Comparison of ENCODE assay signal across 9 mouse cellular contexts in genomic region chr5:88583271-88584031, GRCm38 (mm10). TPM values are rescaled to one million over a fixed set of nuclear protein-coding genes. Genes with fewer than 3 reads are reported as not detected.
A peak's percentile ranks its signal among the peaks of the same experiment; 100 is the strongest.
DNase-seq lines count a peak whose midpoint lies in the region; ATAC-seq lines count a peak whose summit lies in the region.
"Had no signal": no experiment of that assay in that cellular context is flagged by ENCODE, and none has a peak within 500 bp of the region (broad histone marks: within the 10 kb centered on the region; RNA-seq: fewer than 3 reads in every experiment).

No protein-coding gene starts in this region.

- peak overlapping the region; percentile 51 for H3K4me3 ChIP-seq in hindbrain, embryonic 11.5 days (ENCODE audit: low read depth, low read length)
- peak overlapping the region; percentile 48 for H3K4me3 ChIP-seq in neural tube, embryonic 11.5 days (ENCODE audit: low read depth, low read length)

- peak overlapping the region; percentile 44 for H3K4me2 ChIP-seq in hindbrain, embryonic 11.5 days (replicated peaks; ENCODE audit: low read depth, low read length)
- peak overlapping the region; percentile 45 for H3K4me2 ChIP-seq in neural tube, embryonic 11.5 days (ENCODE audit: low read depth)

- peak overlapping the region; percentile 68; the same call in 1 of the 2 replicates for H3K9ac ChIP-seq in hindbrain, embryonic 11.5 days (ENCODE audit: low read depth, low read length)
- H3K9ac ChIP-seq in neural tube, embryonic 11.5 days (ENCODE audit: low read length) = peak overlapping the region; percentile 55

- WGBS in hindbrain, embryonic 11.5 days = 43% methylated on average over 9 of the region's 9 CpGs
- 55% methylated on average over 9 of the region's 9 CpGs for WGBS in neural tube, embryonic 11.5 days

- ATAC-seq in hindbrain, embryonic 11.5 days (ENCODE audit: low FRiP score) = peak; percentile 94
- peak; percentile 93 for ATAC-seq in neural tube, embryonic 11.5 days (ENCODE audit: insufficient read depth, low FRiP score, low TSS enrichment)
- ATAC-seq: Patski had no signal

- DNase-seq in ovary, adult 18-20 months (ENCODE audit: low spot score) = peak; percentile 43
- DNase-seq in ovary, postnatal 10 days (ENCODE audit: low spot score) = no peak
- DNase-seq in fibroblast of lung, adult 2 months (ENCODE audit: low read depth) = peak; percentile 66
- DNase-seq in hindbrain, embryonic 11.5 days (ENCODE audit: low spot score) = peak; percentile 75
- peak; percentile 75 to 96 for DNase-seq in layer of hippocampus, postnatal 14 days (ENCODE audit: low spot score in 2 of 2)
- DNase-seq in neural tube, embryonic 11.5 days (ENCODE audit: low spot score) = peak; percentile 70
- DNase-seq in lung, adult 18-20 months = no peak
- DNase-seq in spleen, postnatal 36 days (ENCODE audit: low spot score in 2 of 2) = no peak

- H3K27me3 ChIP-seq in hindbrain, embryonic 11.5 days (ENCODE audit: control insufficient read depth, insufficient read depth, low read length) = no peaks in the 10 kb centered on the region
- H3K27me3 ChIP-seq in neural tube, embryonic 11.5 days (ENCODE audit: control insufficient read depth, insufficient read depth, low read length) = no peaks in the 10 kb centered on the region
- H3K27me3 ChIP-seq: Patski had no signal

- H3K4me1 ChIP-seq in hindbrain, embryonic 11.5 days (replicated peaks; ENCODE audit: control insufficient read depth, insufficient read depth, low read length) = peaks cover 6% of the 10 kb centered on the region
- peaks cover 22% of the 10 kb centered on the region for H3K4me1 ChIP-seq in neural tube, embryonic 11.5 days (ENCODE audit: control insufficient read depth, insufficient read depth, low read length)

- no peaks in the 10 kb centered on the region for H3K9me3 ChIP-seq in hindbrain, embryonic 11.5 days (ENCODE audit: control insufficient read depth, low read length)
- H3K9me3 ChIP-seq in neural tube, embryonic 11.5 days (ENCODE audit: control insufficient read depth, low read length) = no peaks in the 10 kb centered on the region

- H3K27ac ChIP-seq in hindbrain, embryonic 11.5 days (ENCODE audit: low read depth, low read length) = peak overlapping the region; percentile 47
- H3K27ac ChIP-seq in neural tube, embryonic 11.5 days (ENCODE audit: low read depth, low read length) = no peak overlapping the region

- H3K36me3 ChIP-seq in hindbrain, embryonic 11.5 days (ENCODE audit: control insufficient read depth, insufficient read depth, low read length) = no peaks in the 10 kb centered on the region
- no peaks in the 10 kb centered on the region for H3K36me3 ChIP-seq in neural tube, embryonic 11.5 days (ENCODE audit: control insufficient read depth, insufficient read depth, low read length)

RNA-seq across cellular contexts. Expression of gene Rufy3, which starts 18.6 kb away (rescaled TPM):
- polyA plus RNA-seq in hindbrain, embryonic 11.5 days (2014; fragmentation: Nextera tagmentation; extraction: Ambion mirVana) = 168 and 180 TPM in 2 replicates
- 100 to 1,000 TPM; 160 to 165 TPM for total RNA-seq in layer of hippocampus, postnatal 14 days (2021)
- polyA plus RNA-seq in neural tube, embryonic 11.5 days (2014; fragmentation: Nextera tagmentation; extraction: Ambion mirVana) = 130 and 134 TPM in 2 replicates

RNA-seq across cellular contexts. Expression of gene Utp3, which starts 29.2 kb away (rescaled TPM):
- polyA plus RNA-seq in hindbrain, embryonic 11.5 days (2014; fragmentation: Nextera tagmentation; extraction: Ambion mirVana) = 68.7 and 75.4 TPM in 2 replicates
- 10 to 100 TPM; 25.5 to 26.3 TPM for total RNA-seq in layer of hippocampus, postnatal 14 days (2021)
- 69.9 and 71.0 TPM in 2 replicates for polyA plus RNA-seq in neural tube, embryonic 11.5 days (2014; fragmentation: Nextera tagmentation; extraction: Ambion mirVana)

RNA-seq across cellular contexts. Expression of gene Jchain, which starts 55.8 kb away (rescaled TPM):
- polyA plus RNA-seq in hindbrain, embryonic 11.5 days (2014; fragmentation: Nextera tagmentation; extraction: Ambion mirVana) = 0.49 TPM in 1 of 2 replicates, not detected in the other
- under 1 TPM in 1 of 2 experiments, not detected in 1; 0.55 TPM for total RNA-seq in layer of hippocampus, postnatal 14 days (2021)
- polyA plus RNA-seq in neural tube, embryonic 11.5 days (2014; fragmentation: Nextera tagmentation; extraction: Ambion mirVana) = 0.21 and 0.34 TPM in 2 replicates

Comparison
In these comparisons a context has a peak if more than half of its experiments do, and no peak if none do; other contexts are left out.
1. DNase-seq: peak in ovary, adult 18-20 months (single experiment), fibroblast of lung, adult 2 months (single experiment), hindbrain, embryonic 11.5 days (single experiment), layer of hippocampus, postnatal 14 days (2 of 2) and neural tube, embryonic 11.5 days (single experiment); none in ovary, postnatal 10 days (single experiment), lung, adult 18-20 months (0 of 2) and spleen, postnatal 36 days (0 of 2).